Mouse (Mus musculus): ENCODE data around the gene Fam135a. TPM values are rescaled to one million over a fixed set of nuclear protein-coding genes. Genes with fewer than 3 reads are reported as not detected.

Gene Fam135a
- polyA plus RNA-seq (2015; fragmentation: Nextera tagmentation; extraction: Ambion mirVana), result 31.3 and 31.5 TPM in 2 replicates

- H3K4me2 ChIP-seq, result peak within 1 kb of the TSS; percentile 70
- peak within 1 kb of the TSS; percentile 87 for H3K27ac ChIP-seq
- peak within 1 kb of the TSS; percentile 93 for H3K9ac ChIP-seq
- ATAC-seq (ENCODE audit: low FRiP score), result peak; percentile 94
- no peaks in the 10 kb centered on the region for H3K36me3 ChIP-seq
- H3K9me3 ChIP-seq, result no peaks in the 10 kb centered on the region
- H3K4me3 ChIP-seq, result peak within 1 kb of the TSS; percentile 93
- under 1% methylated on average over 82 of the region's 88 CpGs for WGBS
- 0 out of 2 replicates have a peak, but pooled peaks cover 2% of the 10 kb centered on the region for H3K27me3 ChIP-seq
- H3K4me1 ChIP-seq (replicated peaks), result peaks cover 18% of the 10 kb centered on the region
Measured at GRCm38 (mm10) chr1:24099926-24100869, at the start of gene Fam135a. Fam135a (minus strand) TSS chr1:24100341.

GRCm38 (mm10) chr1:24143504-24143903, 43.4 kb upstream of the Fam135a start:
- Histone ChIP-seq H3K27me3 (no peaks in the 10 kb centered on the region), H3K36me3 (no peaks in the 10 kb centered on the region), H3K27ac (no peak overlapping the region), H3K4me1 (replicated peaks) (no peaks in the 10 kb centered on the region), H3K4me3 (no peak overlapping the region), H3K4me2 (no peak overlapping the region), H3K9ac (no peak overlapping the region), H3K9me3 (no peaks in the 10 kb centered on the region)
- 72% methylated on average over 8 of the region's 8 CpGs for WGBS
- no peak for ATAC-seq (ENCODE audit: low FRiP score)

DNA sequence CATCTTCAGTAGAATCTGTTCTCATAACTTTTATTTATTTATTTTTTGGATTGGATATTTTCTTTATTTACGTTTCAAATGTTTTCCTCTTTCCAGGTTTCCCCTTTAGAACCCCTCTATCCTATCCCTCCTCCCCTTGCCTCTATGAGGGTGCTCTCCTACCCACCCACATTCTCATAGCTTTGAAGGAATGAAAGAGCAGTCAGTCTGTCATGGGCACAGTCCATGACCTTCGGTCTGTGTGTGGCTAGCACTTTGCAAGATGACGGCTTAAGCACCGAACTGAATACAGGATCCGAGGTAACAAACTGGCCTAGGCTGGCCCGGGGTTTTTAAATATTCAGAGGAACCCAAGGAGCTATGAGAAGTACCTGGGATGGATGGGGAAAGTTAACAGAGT, 40.4 kb upstream of the Fam135a start:
- Histone ChIP-seq H3K4me2 (no peak overlapping the region), H3K9me3 (no peaks in the 10 kb centered on the region), H3K27ac (no peak overlapping the region), H3K4me1 (replicated peaks) (no peaks in the 10 kb centered on the region), H3K9ac (no peak overlapping the region), H3K36me3 (no peaks in the 10 kb centered on the region), H3K4me3 (no peak overlapping the region), H3K27me3 (no peaks in the 10 kb centered on the region)
- ATAC-seq (ENCODE audit: low FRiP score), result no peak
- 74% methylated on average over 6 of the region's 6 CpGs for WGBS

DNA sequence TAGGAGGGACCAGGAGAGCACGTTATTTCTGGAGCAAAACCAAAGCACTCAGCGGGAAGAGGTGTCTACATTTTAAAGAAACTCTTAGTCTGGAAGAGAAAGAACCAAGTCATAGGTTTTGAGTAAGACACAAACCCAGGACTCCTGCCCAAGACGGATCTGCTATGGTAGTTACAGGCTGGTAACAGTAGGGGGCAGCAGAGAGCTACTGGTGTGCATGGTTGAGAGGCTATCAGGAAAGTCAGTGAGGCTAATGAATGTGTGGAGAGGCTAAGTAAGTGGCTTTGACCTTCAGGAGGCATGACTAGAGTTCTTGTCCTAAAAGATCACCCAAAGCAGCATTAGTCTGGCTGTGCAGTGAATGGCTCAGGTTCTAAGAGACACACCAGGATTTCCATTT, 37.0 kb upstream of the Fam135a start:
- ATAC-seq (ENCODE audit: low FRiP score), result no peak
- Histone ChIP-seq H3K4me1 (replicated peaks) (0 out of 2 replicates have a peak, but pooled peaks cover 3% of the 10 kb centered on the region), H3K27ac (no peak overlapping the region), H3K27me3 (no peaks in the 10 kb centered on the region), H3K4me3 (no peak overlapping the region), H3K4me2 (no peak overlapping the region), H3K9me3 (no peaks in the 10 kb centered on the region), H3K36me3 (no peaks in the 10 kb centered on the region), H3K9ac (no peak overlapping the region)
- WGBS, result 11% methylated on average over 3 of the region's 3 CpGs

DNA sequence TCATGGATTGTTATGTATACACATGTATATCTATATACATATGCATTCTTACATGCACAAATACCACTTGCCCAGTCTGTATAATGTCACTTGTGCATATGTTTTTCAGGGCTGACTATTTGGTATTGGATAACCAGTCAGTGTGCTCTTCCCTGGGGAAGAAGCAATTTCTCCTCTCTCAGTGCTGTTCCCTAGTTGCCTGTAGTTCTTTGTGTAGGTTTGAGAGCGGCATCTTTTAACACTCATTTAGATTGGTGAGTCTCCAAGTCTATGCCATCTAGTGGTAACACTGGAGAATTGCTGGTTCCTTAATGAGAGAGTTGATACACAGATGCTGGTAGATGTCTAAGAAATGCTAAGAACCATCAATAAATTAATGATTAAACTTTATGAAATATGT, 34.7 kb upstream of the Fam135a start:
- no peak overlapping the region for H3K9ac ChIP-seq
- 0 out of 2 replicates have a peak, but pooled peaks cover 3% of the 10 kb centered on the region for H3K4me1 ChIP-seq (replicated peaks)
- H3K27ac ChIP-seq, result no peak overlapping the region
- ATAC-seq (ENCODE audit: low FRiP score), result 0 out of 2 replicates have a peak, but pooled peaks have one; percentile 50
- H3K4me2 ChIP-seq, result no peak overlapping the region
- H3K4me3 ChIP-seq, result no peak overlapping the region
- H3K36me3 ChIP-seq, result no peaks in the 10 kb centered on the region
- 3% methylated on average over 1 of the region's 1 CpGs for WGBS
- H3K9me3 ChIP-seq, result no peaks in the 10 kb centered on the region
- H3K27me3 ChIP-seq, result no peaks in the 10 kb centered on the region

- Histone ChIP-seq H3K36me3 (no peaks in the 10 kb centered on the region), H3K9ac (no peak overlapping the region), H3K4me3 (no peak overlapping the region), H3K4me1 (replicated peaks) (0 out of 2 replicates have a peak, but pooled peaks cover 3% of the 10 kb centered on the region), H3K4me2 (peak overlapping the region; percentile 31), H3K9me3 (no peaks in the 10 kb centered on the region), H3K27ac (no peak overlapping the region), H3K27me3 (no peaks in the 10 kb centered on the region)
- 36% methylated on average over 19 of the region's 19 CpGs for WGBS
- no peak for ATAC-seq (ENCODE audit: low FRiP score)
Measured at GRCm38 (mm10) chr1:24133853-24134252, 33.7 kb upstream of the Fam135a start.

DNA sequence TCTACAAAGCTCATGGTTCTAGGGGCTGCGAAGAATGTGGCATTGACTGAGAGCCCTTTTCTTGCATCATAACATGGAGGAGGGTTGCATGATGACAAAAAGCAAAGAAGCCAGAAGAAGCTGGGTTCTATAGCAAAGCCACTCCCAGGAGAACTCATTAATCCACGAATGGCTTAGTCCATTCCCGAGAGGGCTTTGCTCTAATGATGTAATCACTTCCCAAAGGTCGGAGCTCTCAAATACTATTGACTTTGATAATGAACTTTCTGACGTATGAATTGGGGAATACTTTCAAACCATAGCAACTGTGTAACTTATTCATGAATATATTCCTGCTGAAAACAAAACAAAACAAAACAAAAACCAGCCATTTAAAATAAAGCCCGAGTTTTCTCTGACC, 27.7 kb upstream of the Fam135a start:
- H3K36me3 ChIP-seq, result no peaks in the 10 kb centered on the region
- ATAC-seq (ENCODE audit: low FRiP score), result no peak
- H3K9me3 ChIP-seq, result no peaks in the 10 kb centered on the region
- H3K27me3 ChIP-seq, result no peaks in the 10 kb centered on the region
- H3K4me1 ChIP-seq (replicated peaks), result no peaks in the 10 kb centered on the region; the same call in 1 of the 2 replicates
- H3K4me2 ChIP-seq, result no peak overlapping the region
- H3K9ac ChIP-seq, result no peak overlapping the region
- H3K27ac ChIP-seq, result no peak overlapping the region
- WGBS, result 60% methylated on average over 6 of the region's 6 CpGs
- no peak overlapping the region for H3K4me3 ChIP-seq

DNA sequence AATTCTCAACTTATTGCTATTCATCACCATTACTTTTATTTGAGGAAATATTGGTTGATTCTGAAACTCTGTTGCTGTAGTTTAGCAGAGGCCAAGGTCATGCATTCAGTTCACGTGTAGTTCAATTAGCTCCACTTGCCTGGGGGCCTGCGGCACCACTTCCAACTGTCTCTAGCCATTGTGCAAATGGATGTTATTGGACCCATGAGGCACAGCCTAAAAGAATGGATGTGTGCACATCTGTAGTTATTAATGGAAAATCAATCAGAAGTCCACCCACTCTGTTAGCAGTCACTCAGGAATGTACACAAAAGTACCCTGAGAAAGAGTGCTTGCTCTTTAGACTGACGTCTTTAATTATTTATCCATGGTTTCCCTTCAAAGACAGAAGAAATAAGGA, 24.5 kb upstream of the Fam135a start:
- Histone ChIP-seq H3K9ac (no peak overlapping the region), H3K36me3 (no peaks in the 10 kb centered on the region), H3K27ac (no peak overlapping the region), H3K4me3 (no peak overlapping the region), H3K9me3 (no peaks in the 10 kb centered on the region), H3K27me3 (no peaks in the 10 kb centered on the region), H3K4me2 (no peak overlapping the region), H3K4me1 (replicated peaks) (no peaks in the 10 kb centered on the region; the same call in 1 of the 2 replicates)
- WGBS, result 59% methylated on average over 3 of the region's 3 CpGs
- no peak for ATAC-seq (ENCODE audit: low FRiP score)

DNA sequence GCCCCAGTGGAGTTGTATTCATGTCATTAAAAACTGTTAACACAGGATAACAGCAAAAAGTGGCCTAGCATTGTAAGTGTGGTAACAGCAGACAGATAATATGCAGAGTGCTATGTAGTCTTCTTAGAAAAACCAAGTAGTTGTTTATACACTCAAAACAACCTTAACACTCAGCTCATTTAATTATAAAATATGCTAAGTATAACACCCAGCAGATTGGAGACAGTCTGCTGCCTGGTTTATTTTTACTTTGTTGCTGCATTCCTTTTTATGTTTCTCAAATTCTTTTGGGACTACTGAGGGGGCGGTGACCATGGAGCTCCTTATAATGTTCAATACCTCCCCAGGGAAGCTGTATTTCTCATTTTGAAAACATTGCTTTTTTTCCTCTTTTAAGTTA, 22.4 kb upstream of the Fam135a start:
- Histone ChIP-seq H3K27ac (no peak overlapping the region), H3K4me2 (no peak overlapping the region), H3K27me3 (no peaks in the 10 kb centered on the region), H3K9me3 (no peaks in the 10 kb centered on the region), H3K9ac (no peak overlapping the region), H3K36me3 (no peaks in the 10 kb centered on the region), H3K4me1 (replicated peaks) (no peaks in the 10 kb centered on the region; the same call in 1 of the 2 replicates), H3K4me3 (no peak overlapping the region)
- ATAC-seq (ENCODE audit: low FRiP score), result no peak
- WGBS, result 85% methylated on average over 1 of the region's 1 CpGs

DNA sequence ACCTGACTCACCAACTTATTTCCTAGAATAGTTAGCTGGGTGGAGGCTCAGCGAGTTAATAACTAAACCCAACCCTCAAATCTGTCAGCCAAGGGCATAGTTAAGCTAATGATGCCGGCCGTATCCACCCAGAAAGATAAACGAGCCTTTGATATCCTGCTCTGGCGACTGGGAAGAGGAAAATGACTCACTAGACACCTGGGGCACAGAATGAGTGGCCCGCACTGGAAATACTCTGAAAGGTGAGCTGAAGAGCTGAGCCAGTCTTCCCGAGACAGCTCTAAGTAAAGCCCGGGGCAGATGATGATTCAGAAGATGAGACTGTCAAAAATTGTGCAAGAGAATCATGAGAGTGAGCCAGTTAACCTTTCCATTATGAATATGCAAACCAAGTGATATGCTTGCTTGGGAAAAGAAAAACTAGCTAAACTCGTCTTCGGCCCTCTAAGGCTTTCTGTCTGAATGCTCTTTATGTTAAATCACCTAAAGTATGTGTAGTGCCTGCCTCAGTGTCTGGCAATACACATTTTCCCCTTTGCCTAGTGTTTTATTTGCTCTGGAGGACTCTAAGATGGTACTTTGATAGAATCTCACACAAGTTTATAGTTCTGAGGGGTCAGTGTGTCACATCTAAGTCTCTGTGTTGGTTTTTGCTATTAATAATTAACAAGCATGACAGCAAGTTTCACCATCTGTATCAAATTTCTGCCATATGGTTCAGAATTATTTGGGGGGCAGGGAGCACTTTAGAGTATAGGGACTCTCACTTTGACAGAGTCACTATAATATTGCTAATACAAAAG, 8.0 kb upstream of the Fam135a start:
- H3K9me3 ChIP-seq, result no peaks in the 10 kb centered on the region
- no peak for ATAC-seq (ENCODE audit: low FRiP score)
- WGBS, result 48% methylated on average over 10 of the region's 10 CpGs
- no peak overlapping the region for H3K4me2 ChIP-seq
- no peak overlapping the region for H3K9ac ChIP-seq
- peak overlapping the region; percentile 30; the same call in 1 of the 2 replicates for H3K27ac ChIP-seq
- H3K4me1 ChIP-seq (replicated peaks), result peaks cover 10% of the 10 kb centered on the region
- H3K4me3 ChIP-seq, result no peak overlapping the region
- H3K36me3 ChIP-seq, result no peaks in the 10 kb centered on the region
- H3K27me3 ChIP-seq, result 0 out of 2 replicates have a peak, but pooled peaks cover 2% of the 10 kb centered on the region

DNA sequence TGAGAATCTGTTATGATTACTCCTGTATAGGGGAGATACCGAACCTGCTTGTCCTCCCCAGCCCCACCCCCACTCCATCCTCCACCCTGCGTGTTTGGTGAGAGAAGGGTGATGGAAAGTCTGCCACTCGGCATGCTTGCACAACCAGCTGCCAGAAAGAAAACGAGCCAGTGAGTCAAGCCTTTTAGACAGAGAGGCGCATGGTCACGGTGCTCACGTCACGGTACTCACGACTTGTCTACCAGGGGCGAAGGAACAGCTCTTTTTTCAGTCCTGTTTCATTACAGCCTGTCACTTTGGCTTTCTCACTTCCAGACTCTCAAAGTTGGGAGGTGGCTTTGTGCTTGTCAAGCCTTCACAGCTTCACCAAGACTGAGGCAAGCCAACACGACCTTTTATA, 7.2 kb upstream of the Fam135a start:
- Histone ChIP-seq H3K36me3 (no peaks in the 10 kb centered on the region), H3K9me3 (no peaks in the 10 kb centered on the region), H3K4me1 (replicated peaks) (peaks cover 10% of the 10 kb centered on the region), H3K4me2 (peak overlapping the region; percentile 39), H3K9ac (no peak overlapping the region), H3K27me3 (0 out of 2 replicates have a peak, but pooled peaks cover 2% of the 10 kb centered on the region), H3K27ac (no peak overlapping the region; the same call in 1 of the 2 replicates), H3K4me3 (no peak overlapping the region)
- WGBS, result 29% methylated on average over 11 of the region's 11 CpGs
- peak; percentile 54 for ATAC-seq (ENCODE audit: low FRiP score)

- ATAC-seq (ENCODE audit: low FRiP score), result no peak
- WGBS, result 80% methylated on average over 10 of the region's 10 CpGs
- Histone ChIP-seq H3K4me2 (no peak overlapping the region), H3K27me3 (0 out of 2 replicates have a peak, but pooled peaks cover 2% of the 10 kb centered on the region), H3K9me3 (no peaks in the 10 kb centered on the region), H3K9ac (no peak overlapping the region), H3K27ac (no peak overlapping the region), H3K4me1 (replicated peaks) (peaks cover 14% of the 10 kb centered on the region), H3K36me3 (no peaks in the 10 kb centered on the region), H3K4me3 (no peak overlapping the region)
Measured at GRCm38 (mm10) chr1:24102579-24103149, 2.5 kb upstream of the Fam135a start.
